Mouse (Mus musculus): Measurements from ENCODE around the gene Pmvk. TPM values are rescaled to one million over a fixed set of nuclear protein-coding genes. Genes with fewer than 3 reads are reported as not detected.

Pmvk gene
- total and polyA plus RNA-seq, 3 experiments = 53.6 to 75.7 TPM; not detected in 1

GRCm38 (mm10) chr3:89496366-89496765 lies 42.0 kb downstream of the Pmvk start:
- no peak overlapping the region for H3K9ac ChIP-seq (ENCODE audit: control insufficient read depth, low read depth, low read length, poor library complexity, severe bottlenecking)
- no peak for DNase-seq (ENCODE audit: low read depth, low spot score)
- H3K4me1 ChIP-seq (ENCODE audit: control insufficient read depth in 1 of 2, insufficient read depth in 2 of 2, low read length in 2 of 2) = no peaks in the 10 kb centered on the region
- no peak overlapping the region for H3K4me3 ChIP-seq (ENCODE audit: control insufficient read depth in 1 of 2, insufficient read depth in 1 of 2, low read depth in 2 of 2, low read length in 2 of 2)
- H3K27ac ChIP-seq (ENCODE audit: control insufficient read depth, low read depth, low read length) = no peak overlapping the region
- H3K9me3 ChIP-seq (replicated peaks; ENCODE audit: insufficient read depth, low read length) = no peaks in the 10 kb centered on the region
- H3K36me3 ChIP-seq (ENCODE audit: control insufficient read depth in 1 of 2, insufficient read depth in 2 of 2, low read length in 2 of 2) = no peaks in the 10 kb centered on the region
- no peak for TF ChIP-seq RCOR1 (IDR thresholded peaks at IDR 0.05; ENCODE audit: low read depth, low read length)
- TF ChIP-seq BHLHE40 (IDR thresholded peaks at IDR 0.05; ENCODE audit: borderline replicate concordance, low read depth, low read length) = no peak
- no peak for TF ChIP-seq MAX (IDR thresholded peaks at IDR 0.05; ENCODE audit: low read length)
- TF ChIP-seq E2F4 (IDR thresholded peaks at IDR 0.05; ENCODE audit: borderline replicate concordance, low read depth, low read length) = no peak
- no peak for TF ChIP-seq USF1 (IDR thresholded peaks at IDR 0.05; ENCODE audit: low read depth, low read length)
- TF ChIP-seq POLR2AphosphoS2 (IDR thresholded peaks at IDR 0.05; ENCODE audit: low read length) = no peak
- no peak for TF ChIP-seq ZC3H11A (IDR thresholded peaks at IDR 0.05; ENCODE audit: low read depth, low read length)
- TF ChIP-seq MEF2A (IDR thresholded peaks at IDR 0.05; ENCODE audit: extremely low read depth, insufficient replicate concordance, low read depth, low read length, poor library complexity, severe bottlenecking) = no peak
- TF ChIP-seq USF2 (IDR thresholded peaks at IDR 0.05; ENCODE audit: borderline replicate concordance in 1 of 2, insufficient read depth in 1 of 2, low read depth in 1 of 2, low read length in 2 of 2) = no peak
- TF ChIP-seq TAL1 (IDR thresholded peaks at IDR 0.05; ENCODE audit: low read length) = no peak
- TF ChIP-seq KAT2A (conservative IDR thresholded peaks at IDR 0.05; ENCODE audit: low read depth, low read length) = no peak
- no peak for TF ChIP-seq MYB (IDR thresholded peaks at IDR 0.05; ENCODE audit: low read depth, low read length)
- peak; percentile 12; the same call in 1 of the 2 replicates for TF ChIP-seq SMC3 (IDR thresholded peaks at IDR 0.05; ENCODE audit: low read depth, low read length)
- no peak for TF ChIP-seq HCFC1 (IDR thresholded peaks at IDR 0.05; ENCODE audit: low read depth, low read length)
- no peak for TF ChIP-seq GATA1 (IDR thresholded peaks at IDR 0.05; ENCODE audit: low read depth, low read length)
- no peak for TF ChIP-seq GABPA (IDR thresholded peaks at IDR 0.05; ENCODE audit: low read depth, low read length)
- peak in 2 of 3 experiments; percentile 28 to 44; a peak in 3 of 6 replicates for TF ChIP-seq CTCF (IDR thresholded peaks at IDR 0.05 in 2 of 3, conservative IDR thresholded peaks at IDR 0.05 in 1 of 3; ENCODE audit: control insufficient read depth in 1 of 3, insufficient read depth in 1 of 3, low read depth in 2 of 3, low read length in 3 of 3, poor library complexity in 1 of 3, severe bottlenecking in 1 of 3)
- TF ChIP-seq ZMIZ1 (IDR thresholded peaks at IDR 0.05; ENCODE audit: low read depth, low read length) = no peak
- TF ChIP-seq RAD21 (IDR thresholded peaks at IDR 0.05; ENCODE audit: low read depth, low read length) = peak; percentile 16
- no peak for TF ChIP-seq MAZ (IDR thresholded peaks at IDR 0.05; ENCODE audit: low read depth, low read length)
- TF ChIP-seq NELFE (IDR thresholded peaks at IDR 0.05; ENCODE audit: low read depth, low read length) = no peak
- TF ChIP-seq POLR2AphosphoS5 (IDR thresholded peaks at IDR 0.05; ENCODE audit: borderline replicate concordance, low read depth, low read length) = no peak
- TF ChIP-seq JUND (IDR thresholded peaks at IDR 0.05; ENCODE audit: low read depth, low read length) = no peak
- TF ChIP-seq TBP (IDR thresholded peaks at IDR 0.05; ENCODE audit: low read depth, low read length) = no peak
- peaks cover 3 to 11% of the 10 kb centered on the region in 2 experiments; a peak in 3 of 4 replicates for H3K27me3 ChIP-seq (ENCODE audit: control insufficient read depth in 1 of 2, insufficient read depth in 2 of 2, low read length in 2 of 2)
- H3K79me2 ChIP-seq (ENCODE audit: control insufficient read depth, insufficient read depth, low read length, poor library complexity) = no peaks in the 10 kb centered on the region

Measured in MEL (cell line).